Mouse (Mus musculus) erythroid progenitor cell, adult 5-6 weeks (primary cell): ENCODE results near the gene Gpd1l. TPM values are rescaled to one million over a fixed set of nuclear protein-coding genes. Genes with fewer than 3 reads are reported as not detected.
A peak's percentile ranks its signal among the peaks of the same experiment; 100 is the strongest.
"Not testable (repeated sequence)": the region's sequence is repeated elsewhere in the genome, so short reads cannot be mapped to it uniquely, and the experiment has no call there.

Source experiments
- ATAC-seq: replicated peaks from 2 replicates; pipeline ENCODE4 v1.8.0; 2016; ENCODE audit warnings: moderate number of reproducible peaks, mild to moderate bottlenecking, moderate TSS enrichment, inconsistent platforms; ENCODE audit not compliant: poor library complexity, low FRiP score, severe bottlenecking
- total RNA-seq, 2 experiments: library from RNA; stranded (forward) in 1 of 2; stranded (reverse) in 1 of 2; fragments of 150-400 nt in 1 of 2; fragments of 186-747, 209-891 nt in 1 of 2; gene quantifications; 2 replicates each; pipeline versions ENCODE4 v1.2.3 to v1.2.4; 2015 to 2017; ENCODE audit warnings: low replicate concordance in 2 of 2

Gpd1l gene
- total RNA-seq (2015; ENCODE audit: low replicate concordance) (8.6 and 12.2 TPM in 2 replicates), total RNA-seq (2017; ENCODE audit: low replicate concordance) (3.3 and 7.6 TPM in 2 replicates)

DNA sequence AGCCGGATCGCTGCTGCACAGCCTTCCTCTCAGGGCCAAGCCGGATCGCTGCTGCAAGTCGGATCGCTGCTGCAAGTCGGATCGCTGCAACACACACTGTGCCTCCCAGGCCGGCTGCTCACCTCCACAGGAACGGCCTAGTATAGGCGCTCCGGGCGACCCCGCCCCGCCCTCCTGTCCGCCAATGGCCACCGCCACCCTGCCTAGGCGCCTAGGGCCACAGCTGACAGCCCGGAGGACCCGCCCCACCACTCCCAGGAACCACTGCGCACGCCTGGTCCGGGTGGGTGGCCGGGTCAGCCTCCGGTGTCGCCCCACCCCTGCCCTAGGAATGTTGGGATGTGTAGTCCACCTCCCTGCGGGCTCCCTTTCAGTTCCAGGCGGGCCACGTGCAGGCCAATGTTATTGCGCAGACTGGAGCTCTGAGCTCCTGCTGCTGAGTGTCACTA, at the start of gene Gpd1l:
Gene Gpd1l, minus strand, starts transcription at position 265 of the 449 bp plus-strand sequence.
- ATAC-seq, result peak; percentile 83

DNA sequence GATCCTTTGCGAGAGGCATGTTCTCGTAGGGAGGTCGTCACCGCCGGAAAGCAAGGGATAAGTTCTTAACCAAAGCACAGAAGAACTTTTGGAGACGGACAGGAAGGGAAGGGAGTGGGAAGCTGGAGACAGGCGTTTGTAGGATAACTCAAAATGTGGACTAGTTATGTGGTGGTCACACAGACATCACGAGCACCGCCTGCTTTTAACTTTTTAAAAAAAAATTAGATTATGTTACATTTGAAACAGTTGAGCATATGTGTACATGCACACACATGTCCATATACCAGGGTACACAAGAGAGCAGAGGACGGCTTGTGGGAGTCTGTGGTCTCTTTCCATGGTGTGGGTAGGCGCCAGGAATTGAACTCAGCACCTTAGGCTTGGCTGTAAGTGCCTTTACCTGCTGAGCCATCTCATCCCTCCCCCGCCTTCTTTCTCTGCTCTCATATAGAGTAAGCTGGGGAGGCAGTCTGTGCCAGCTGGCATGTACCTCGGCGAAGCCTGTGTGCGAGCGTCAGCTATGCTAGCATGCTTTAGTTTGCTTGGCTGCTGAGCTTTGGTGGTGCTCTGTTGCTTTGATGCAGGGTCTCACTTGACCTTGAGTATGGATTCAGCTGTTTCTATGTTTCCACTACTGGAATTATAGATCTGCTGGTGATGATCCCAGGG, 49.0 kb upstream of the Gpd1l start, which contains the start of gene Rps27rt:
Gene Rps27rt, minus strand, starts transcription at position 51 of the 672 bp plus-strand sequence.
- no peak for ATAC-seq

DNA sequence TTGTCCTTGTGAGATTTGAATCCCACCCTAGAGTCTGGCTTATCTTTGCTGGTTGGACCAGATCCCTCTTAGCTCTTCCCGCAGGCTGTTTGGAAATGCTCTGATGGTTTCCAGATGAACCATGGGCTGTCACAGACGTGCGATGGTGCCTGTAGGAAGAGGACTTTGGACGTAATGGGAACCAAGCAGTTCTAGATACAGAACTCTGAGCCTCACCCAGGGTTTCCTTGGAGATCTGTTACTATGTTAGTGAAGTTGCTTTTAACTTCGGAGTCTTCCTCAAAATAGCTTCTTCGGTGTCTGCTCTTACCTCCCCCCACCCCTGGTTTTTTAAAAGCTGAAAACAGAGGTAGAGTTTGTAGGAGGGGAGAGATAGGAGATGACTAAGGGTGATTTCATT, 46.2 kb upstream of the Gpd1l start:
- ATAC-seq, result no peak

DNA sequence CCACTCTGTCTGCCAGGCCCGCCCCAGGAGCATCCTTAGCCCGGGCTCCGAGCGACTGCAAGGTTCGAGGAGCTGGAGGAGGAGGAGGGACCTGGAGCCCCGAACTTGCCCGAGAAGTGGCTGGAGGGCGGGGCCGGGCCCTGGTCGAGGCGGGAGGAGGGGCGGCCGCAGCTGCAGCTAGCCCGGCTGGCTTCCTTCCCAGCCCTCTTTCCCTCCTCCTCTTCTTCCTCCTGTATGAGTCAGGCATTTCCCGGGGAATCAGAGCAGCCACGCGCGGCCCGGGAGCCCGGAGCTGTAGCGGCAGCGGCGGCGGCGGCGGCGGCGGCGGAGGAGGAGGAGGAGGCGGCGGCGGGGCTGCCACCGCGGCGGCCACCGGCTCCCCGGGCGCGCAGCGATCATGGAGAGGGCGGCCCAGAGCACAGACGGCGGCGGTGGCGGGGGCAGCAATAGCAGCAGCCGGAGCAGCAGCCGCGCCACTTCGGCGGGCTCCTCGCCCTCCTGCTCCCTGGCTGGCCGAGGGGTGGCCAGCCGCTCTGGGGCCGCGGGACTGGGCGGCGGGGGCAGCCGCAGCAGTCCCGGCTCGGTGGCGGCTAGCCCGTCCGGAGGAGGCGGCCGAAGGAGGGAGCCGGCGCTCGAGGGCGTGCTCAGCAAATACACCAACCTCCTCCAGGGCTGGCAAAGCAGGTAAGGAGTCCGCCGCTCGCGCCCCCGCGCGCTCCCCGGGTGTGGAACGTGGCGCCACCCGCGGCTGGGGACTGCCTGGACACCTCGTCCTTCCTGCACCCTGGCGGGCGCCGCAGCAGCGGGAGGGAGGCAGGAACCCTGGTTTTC, 44.7 kb upstream of the Gpd1l start, which contains the start of gene Osbpl10:
Gene Osbpl10, plus strand, starts transcription at position 289 of the 831 bp plus-strand sequence.
- ATAC-seq, result no peak

DNA sequence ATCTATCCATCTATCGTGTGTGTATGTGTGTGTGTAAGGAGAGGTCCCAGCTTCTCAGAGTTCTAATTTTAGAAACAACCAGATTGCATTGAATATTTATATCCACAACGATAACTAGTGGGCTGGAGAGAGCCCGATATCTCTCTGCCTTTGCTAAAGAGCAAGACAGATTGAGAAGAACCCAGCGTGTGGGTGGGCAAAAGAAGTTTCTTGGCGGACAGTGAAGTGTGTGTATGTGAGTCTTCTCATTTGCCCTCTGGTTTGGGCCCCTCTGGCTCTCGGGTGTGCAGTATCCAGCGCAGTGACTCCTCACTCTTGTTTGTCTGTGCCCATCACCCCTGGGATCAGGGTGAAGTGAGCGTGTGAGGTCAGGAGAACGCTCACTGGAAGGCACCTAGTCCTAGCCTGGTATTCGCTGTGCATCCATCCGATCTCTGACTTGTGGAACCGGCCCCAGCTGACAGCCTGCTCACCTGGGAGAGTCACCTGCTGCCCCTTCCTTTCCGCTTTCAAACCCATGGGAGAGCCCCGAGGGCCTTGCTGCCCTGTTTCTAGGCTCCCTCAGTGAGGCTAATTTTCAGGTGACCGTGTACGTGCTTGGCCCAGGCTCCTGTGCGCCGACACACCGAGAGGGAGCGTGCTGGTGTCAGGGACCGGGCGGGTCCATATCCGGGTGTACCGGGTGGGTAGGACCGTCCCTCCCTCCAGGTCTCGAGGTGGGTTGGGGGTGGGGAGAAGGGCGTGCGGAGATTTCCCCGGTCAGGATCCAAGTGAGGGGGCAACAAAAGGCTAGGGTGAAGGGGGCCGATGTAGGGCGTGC, 43.9 kb upstream of the Gpd1l start:
- ATAC-seq, result no peak

DNA sequence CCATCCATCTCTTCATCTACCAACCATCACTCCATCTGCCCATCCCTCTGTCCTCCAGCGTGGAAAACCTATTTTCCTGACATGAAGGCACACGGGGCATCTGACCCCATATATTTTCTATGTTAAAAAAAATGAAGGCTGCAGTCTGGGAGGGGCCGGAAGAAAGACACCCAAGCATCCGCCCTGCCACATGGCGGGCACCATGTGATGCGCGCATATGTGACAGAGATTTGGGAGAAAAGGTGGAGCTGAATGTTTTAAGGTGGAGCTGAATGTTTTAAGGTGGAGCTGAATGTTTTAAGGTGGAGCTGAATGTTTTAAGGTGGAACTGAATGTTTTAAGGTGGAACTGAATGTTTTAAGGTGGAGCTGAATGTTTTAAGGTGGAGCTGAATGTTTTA, 32.5 kb upstream of the Gpd1l start:
- ATAC-seq, result not testable (repeated sequence)

DNA sequence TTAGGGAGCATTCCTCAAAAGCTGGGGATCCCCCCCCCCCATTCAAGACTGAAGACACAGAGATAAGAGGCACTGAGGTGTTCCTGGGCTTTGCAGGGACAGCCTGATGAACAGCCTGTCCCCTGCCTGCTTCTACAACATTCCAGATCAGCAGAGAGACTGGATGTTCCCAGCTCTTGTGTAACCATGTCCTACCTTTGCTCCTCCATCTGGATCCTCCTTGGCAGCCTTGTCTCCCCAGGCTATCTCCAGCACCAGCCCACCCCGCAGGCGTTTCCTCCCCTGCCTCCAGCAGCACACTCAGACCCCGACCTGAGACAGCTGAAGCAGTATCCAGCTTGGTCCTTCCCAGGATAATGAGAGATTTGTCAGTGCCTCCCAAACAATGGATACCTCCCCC, 30.3 kb upstream of the Gpd1l start:
- ATAC-seq, result no peak

DNA sequence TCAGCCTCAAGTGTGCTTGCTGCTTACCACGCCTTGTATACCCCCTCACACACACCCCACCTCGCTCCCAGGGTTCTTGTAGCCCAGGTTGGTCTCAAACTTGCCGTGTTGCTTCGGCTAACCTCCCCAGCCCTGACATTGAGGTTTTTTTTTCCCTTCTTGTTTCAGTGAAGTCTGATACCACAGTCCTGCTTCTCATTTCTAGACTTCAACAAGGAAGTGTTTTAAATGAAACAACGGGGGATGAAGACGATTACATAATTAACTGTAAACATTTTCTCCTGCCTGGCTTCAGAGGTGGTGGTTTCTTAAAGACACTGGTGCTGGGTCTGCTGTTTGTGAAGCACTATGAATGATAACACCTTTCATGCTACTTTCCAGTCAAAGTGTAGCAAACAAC, 27.1 kb upstream of the Gpd1l start:
- no peak for ATAC-seq

DNA sequence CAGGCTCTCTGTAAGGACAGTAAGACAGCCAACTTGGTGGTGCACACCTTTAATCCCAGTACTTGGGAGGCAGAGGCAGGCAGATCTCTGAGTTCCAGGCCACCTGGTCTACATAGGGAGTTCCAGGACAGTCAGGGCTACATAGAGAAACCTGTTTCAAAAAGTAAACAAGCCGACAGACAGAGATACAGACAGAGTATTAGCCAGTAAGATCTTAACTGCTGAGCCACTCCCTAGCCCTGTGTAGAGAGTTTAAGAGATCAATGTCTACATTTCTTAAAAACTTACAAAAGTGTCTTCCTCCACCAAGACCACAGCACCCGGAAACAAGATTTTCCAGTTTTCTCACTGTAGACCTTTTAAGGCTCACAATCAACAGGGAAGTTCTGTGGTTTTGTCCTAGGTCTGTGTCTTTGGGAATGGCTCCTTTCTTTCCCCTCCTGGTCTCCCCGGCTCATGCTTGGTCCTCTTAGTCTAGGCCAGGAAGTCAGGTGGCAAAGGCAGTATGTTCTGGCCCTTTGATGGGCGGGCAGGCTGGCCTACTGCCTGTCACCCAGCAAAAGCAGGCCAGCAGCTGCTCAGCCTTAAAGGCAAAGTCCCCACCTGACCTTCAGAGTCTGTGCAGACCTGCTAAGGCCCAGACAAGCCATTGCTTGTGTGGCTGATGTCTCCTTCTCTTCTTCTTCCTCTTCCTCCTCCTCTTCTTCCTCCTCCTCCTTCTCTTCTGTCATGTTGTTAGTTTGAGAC, 26.4 kb upstream of the Gpd1l start:
- ATAC-seq, result no peak

DNA sequence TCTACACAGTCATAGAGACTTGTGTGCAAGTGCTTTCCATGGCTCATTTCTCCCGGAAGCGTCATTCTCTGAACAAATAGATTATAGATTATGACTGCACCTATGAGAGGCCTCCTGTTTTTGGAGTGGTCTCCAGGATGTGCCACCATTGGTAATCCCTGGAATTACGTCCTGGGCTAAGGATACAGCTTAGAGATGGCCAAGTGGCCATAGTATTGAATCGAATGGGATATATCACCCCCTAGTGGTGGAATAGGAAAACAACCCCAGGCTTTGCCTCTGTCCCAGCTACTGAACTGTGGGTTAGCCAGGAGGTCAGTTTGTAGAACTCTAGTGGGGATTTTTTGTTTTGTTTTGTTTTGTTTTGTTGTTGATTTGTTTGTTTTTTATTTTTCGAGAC, 23.2 kb upstream of the Gpd1l start:
- no peak for ATAC-seq

DNA sequence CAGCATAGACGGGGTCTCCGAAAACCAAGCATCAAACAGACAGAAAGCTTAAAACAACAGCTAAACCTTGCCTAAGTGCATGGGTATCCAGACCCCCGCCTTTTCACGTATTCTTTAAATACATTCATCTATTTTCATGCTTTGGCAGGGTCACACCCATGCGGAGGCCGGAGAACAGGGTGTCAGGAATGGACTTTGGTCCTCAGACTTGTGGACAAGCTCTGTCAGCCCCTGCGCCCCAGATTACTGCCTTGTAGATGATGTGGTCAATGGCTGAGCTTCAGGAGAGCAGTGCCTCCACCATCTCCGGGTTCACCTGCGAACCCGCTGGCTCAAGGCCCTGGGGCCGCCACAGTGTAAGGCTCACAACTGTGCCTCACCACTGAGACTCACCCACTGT, 21.6 kb upstream of the Gpd1l start:
- ATAC-seq, result no peak

DNA sequence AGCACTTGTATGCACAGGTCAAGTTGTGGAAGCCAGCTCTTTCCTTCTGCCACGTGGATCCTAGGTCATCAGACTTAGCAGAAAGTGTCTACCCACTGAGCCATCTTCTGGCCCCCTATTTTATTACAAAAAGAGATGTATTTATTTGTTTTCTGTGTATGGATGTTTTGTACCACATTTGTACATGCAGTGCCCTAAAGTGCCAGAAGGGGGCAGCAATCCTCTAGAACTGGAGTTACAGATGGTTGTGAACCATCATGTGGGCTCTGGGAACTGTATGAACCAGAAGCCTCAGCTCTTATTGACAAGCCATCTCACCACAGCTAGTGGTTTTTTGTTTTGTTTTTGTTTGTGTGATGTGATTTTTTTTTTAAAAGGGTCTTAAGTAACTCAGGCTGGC, 19.1 kb upstream of the Gpd1l start:
- ATAC-seq, result no peak

DNA sequence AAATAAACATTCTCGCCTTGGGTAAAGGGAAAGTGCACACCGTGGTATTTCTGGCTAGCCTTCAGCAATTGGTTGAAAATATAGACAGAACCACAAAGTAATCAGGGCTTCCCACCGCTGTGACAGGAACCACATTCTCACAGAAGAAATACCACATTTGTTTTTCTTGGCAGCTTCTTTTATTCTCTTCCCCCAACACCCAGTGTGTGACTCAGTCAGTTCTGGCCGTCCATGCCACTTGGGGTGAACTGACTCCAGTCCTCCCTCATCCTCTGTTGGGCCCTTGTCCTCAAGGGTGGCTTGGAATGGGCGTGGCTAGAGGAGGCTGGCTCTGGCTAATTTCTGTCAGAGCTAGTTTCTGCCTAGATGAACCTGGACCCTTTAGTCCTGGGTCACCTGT, 14.6 kb upstream of the Gpd1l start:
- no peak for ATAC-seq

DNA sequence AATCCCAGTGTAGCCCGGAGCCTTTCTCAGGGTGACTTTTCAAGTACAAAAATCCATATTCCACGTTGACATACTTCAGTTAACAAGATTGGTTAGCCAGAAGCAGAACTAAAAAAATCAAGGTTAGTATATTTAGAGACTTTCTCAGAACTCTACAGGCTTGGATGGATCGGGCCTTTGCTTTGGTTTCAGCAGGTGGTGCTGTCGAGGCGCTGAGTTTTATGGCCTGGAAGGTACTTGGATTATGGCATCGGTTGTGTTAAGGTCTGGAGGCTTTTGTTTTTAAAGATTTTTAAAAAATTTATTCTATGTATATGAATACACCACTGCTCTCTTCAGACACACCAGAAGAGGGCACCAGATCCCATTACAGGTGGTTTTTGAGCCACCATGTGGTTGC, 11.8 kb upstream of the Gpd1l start:
- no peak for ATAC-seq

DNA sequence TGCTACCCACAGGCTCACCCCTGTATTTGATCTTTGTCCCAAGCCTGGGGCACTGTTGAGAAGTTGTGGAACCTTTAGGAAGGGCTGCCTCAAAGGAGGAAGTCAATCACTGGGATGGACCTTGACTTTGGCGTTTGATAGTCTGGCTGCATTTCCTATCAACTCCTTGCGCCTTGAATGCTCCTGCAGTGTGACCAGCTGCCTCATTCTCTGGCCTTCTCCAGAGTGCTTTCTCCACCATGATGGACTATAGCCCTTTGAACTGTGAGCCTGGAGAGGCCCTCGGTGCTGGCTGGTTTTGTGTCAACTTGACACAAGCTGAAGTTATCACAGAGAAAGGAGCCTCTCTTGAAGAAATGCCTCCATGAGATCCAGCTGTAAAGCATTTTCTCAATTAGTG, 10.9 kb upstream of the Gpd1l start:
- ATAC-seq, result no peak

DNA sequence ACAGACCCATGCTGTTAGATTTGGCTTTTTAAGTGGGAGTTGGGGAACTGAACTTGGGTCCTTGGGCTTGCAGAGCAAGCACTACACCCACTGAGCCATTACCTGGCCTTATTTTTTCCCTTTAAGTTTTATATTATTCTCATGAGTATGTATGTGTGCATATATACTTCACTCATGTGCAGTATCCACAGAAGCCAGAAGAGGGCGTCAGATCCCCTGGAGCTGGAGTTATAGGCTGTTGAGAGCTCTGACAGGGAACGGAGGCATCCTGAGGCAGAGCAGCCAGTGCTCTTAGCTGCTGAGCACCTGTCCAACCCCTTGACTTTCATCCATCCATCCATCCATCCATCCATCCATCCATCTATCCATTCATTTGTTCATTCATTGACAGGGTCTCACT, 2.9 kb upstream of the Gpd1l start:
- no peak for ATAC-seq

DNA sequence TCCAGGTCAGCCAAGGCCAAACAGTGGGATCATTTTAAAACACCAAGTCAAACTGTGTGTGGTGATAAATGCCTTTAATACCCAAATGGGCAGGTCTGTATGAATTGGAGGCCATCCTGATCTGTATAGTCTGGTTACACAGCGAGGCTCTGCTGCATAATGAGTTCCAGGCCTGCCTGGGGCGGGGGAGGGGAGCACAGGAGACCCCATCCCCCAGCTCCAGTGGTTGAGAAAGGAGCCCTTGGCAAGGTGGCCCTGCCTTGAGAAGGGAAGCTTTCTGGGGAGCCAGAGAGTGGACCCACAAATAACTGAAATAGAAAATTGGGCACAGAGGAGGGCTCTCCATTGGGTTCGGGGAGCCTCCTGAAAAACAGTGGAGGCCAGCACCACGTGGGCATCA, 1.5 kb upstream of the Gpd1l start:
- ATAC-seq, result no peak

DNA sequence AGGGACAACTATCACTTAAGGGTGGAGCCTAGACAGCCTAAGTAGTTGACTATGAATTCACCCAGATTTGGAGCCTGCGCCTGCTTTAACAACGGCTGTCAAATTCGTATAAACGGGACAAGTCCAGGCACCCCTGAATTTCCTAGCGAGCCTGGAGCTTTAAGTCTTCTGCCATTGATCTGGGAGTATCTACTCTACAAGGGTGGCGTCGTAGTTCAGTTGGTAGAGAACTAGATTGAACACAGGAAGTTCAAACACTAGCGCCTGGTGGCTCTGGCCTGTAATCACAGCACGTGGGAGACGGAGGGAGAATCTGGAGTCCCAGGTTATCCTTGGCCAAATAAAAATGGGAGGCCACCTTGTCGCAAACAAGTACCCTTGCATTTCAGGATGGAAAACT, 444 bp upstream of the Gpd1l start:
- ATAC-seq, result no peak

DNA sequence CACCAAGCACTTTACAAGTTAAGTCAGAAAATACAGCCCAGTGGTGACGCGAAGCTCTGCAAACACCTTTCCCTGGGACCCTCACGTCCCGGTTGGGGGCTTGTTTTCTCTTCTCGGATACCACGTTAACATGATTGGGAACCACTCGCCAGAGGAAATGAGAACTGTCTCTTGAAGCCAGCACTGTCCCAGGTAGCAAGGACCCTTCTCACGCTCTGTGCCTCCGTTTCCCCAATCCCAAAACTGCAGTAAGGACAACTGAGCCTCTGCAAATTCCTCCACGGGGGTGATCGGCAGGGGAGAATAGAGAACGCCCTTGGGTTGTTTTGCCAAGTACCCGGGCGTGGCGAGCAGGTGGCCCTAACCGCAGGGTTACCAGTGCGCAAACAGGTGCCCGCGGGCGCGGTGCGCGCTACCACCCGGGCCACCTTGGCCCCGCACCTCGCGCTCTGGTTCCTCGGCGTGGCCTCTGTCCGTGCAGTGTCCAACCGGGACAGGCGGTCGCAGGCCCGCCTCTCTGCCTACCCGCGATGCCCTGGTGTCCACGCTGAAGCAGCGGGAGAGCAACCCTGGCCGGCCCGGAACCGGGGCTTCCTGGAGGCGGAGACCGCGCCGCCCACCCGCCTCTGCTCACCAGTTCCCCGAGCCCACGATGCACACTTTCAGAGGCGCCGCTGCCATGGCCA, 607 bp downstream of the Gpd1l start:
- ATAC-seq, result no peak
